Mouse (Mus musculus) forebrain, postnatal 0 days (tissue): ENCODE measurements around the gene Adgrf5. TPM values are rescaled to one million over a fixed set of nuclear protein-coding genes. Genes with fewer than 3 reads are reported as not detected.

Experiments used
- ATAC-seq: fragments of 200-750 bp; cut with Nextera tagmentation; 2 replicates; pipeline ENCODE4 v1.8.0; 2017; ENCODE audit warnings: mild to moderate bottlenecking, moderate library complexity
- DNase-seq: peaks from one replicate; pipeline ENCODE4 v3.0.0-alpha.2; 2015
- H3K27ac ChIP-seq: fragments of 300-500 bp; sonication (generic); 2 replicates; pipeline ENCODE4 v1.5.1; 2014; ENCODE audit warnings: low read depth, mild to moderate bottlenecking, antibody characterized with exemption, low read length, moderate library complexity, mixed read lengths
- H3K27me3 ChIP-seq: fragments of 300-500 bp; sonication (generic); 2 replicates; pipeline ENCODE4 v1.6.1; 2014; ENCODE audit warnings: mild to moderate bottlenecking, low read length, mixed read lengths; ENCODE audit not compliant: insufficient read depth
- H3K36me3 ChIP-seq: fragments of 300-500 bp; sonication (generic); 2 replicates; pipeline ENCODE4 v1.6.1; 2014; ENCODE audit warnings: mild to moderate bottlenecking, moderate library complexity; ENCODE audit not compliant: insufficient read depth
- H3K4me1 ChIP-seq: fragments of 300-500 bp; sonication (generic); 2 replicates; pipeline ENCODE4 v1.6.1; 2014; ENCODE audit warnings: antibody characterized with exemption; ENCODE audit not compliant: insufficient read depth
- H3K4me2 ChIP-seq: fragments of 300-500 bp; sonication (generic); 2 replicates; pipeline ENCODE4 v1.6.1; 2014; ENCODE audit warnings: low read depth, mild to moderate bottlenecking, moderate library complexity
- H3K4me3 ChIP-seq: fragments of 300-500 bp; sonication (generic); 2 replicates; pipeline ENCODE4 v1.5.1; 2014; ENCODE audit warnings: low read depth, low read length, mixed read lengths
- H3K9ac ChIP-seq: fragments of 300-500 bp; sonication (generic); 2 replicates; pipeline ENCODE4 v1.6.1; 2014; ENCODE audit warnings: mild to moderate bottlenecking
- H3K9me3 ChIP-seq: fragments of 300-500 bp; sonication (generic); 2 replicates; pipeline ENCODE4 v1.6.1; 2016; ENCODE audit warnings: low read length
- CTCF ChIP-seq: sonication (generic); IDR thresholded peaks from 2 replicates; pipeline ENCODE4 v1.5.1; 2016; ENCODE audit warnings: antibody characterized with exemption, control low read depth, low read depth
- WGBS: fragments of 180-500 bp; shearing (Covaris S2); extraction: QIAGEN DNeasy Blood & Tissue Kit; methylation state at CpG from one replicate; pipeline ENCODE4 v1.1.7; 2014; 5-methylcytosine and 5-hydroxymethylcytosine counted together
- polyA plus RNA-seq: library from polyadenylated mRNA; unstranded; fragments of >200 nt; fragmentation: Nextera tagmentation; extraction: Ambion mirVana; gene quantifications from 2 replicates; pipeline ENCODE4 v1.2.1, GENCODE M21; 2015
- total RNA-seq: library from RNA; depleted of rRNA; stranded (reverse); fragments of >200 nt; gene quantifications from 2 replicates; pipeline ENCODE4 v1.2.3, GENCODE M21; 2014

Gene Adgrf5
- total and polyA plus RNA-seq, 2 experiments from 2014 or later = 5.2 to 24.4 TPM

DNA sequence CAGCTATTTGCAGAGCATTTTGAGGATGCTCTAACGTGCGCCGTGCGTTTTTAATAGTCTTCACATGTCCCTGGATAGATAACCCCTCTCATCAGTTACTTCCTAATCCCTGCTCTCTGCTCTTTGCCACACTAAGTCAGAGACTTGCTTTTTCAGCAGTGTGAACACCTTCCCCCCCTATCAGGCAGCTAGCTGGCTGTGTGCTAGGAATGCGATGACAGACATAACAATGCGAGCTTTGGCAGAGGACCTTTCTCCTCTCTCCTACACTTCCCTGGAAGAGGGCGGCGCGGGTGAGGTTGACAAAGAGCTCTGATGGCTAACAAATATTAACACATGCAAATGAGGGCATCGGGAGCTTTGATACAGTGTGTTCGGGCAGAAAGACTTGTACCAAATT lies 2.1 kb downstream of the Adgrf5 start:
- H3K9ac ChIP-seq = no peak overlapping the region
- H3K4me1 ChIP-seq = no peaks in the 10 kb centered on the region
- no peak for TF ChIP-seq CTCF
- H3K27ac ChIP-seq = no peak overlapping the region
- H3K36me3 ChIP-seq = no peaks in the 10 kb centered on the region
- WGBS = 45% methylated on average over 11 of the region's 11 CpGs
- H3K4me2 ChIP-seq = no peak overlapping the region
- H3K27me3 ChIP-seq = no peaks in the 10 kb centered on the region
- H3K9me3 ChIP-seq = no peaks in the 10 kb centered on the region
- no peak for DNase-seq
- no peak overlapping the region for H3K4me3 ChIP-seq
- ATAC-seq = no peak

DNA sequence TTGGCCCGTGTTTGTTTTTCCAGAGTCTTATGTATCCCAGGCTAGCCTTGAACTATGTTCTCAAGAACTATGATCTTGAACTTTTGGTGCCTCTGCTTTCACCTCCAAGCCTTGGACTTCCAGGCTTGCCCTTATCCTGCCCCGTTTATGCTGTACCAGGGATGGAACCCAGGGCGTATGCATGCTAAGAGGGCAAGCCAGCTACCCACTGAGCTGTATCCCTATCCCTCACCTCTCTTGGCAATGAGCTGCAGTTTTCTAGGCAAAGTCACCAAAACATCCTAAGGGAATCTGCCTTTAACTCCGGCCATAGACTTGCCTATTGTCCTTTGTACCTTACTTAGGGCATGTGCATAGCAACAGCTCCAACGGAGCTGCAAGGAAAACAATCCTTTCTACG lies 2.6 kb downstream of the Adgrf5 start:
- WGBS = 62% methylated on average over 6 of the region's 6 CpGs

DNA sequence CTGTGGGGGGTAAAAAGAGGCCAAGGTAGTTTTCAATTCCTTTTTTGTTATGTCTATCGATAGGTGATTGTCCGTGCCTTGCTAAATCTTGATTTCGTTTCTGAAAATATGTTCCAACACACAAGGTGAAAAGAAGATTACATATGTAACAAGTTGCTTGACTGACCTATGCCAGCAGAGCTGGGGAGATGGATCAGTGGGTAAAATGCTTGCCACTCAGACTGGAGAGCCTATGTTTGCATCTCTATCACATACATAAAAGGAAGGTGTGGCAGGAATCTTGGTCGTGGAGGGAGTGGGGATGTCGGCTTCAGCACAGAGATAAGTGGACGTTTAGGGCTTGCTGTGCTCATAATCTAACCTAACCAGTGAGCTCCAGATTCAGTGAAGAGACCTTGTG lies 3.7 kb downstream of the Adgrf5 start:
- Histone ChIP-seq H3K27ac (no peak overlapping the region), H3K9ac (no peak overlapping the region), H3K27me3 (no peaks in the 10 kb centered on the region), H3K4me1 (no peaks in the 10 kb centered on the region), H3K36me3 (no peaks in the 10 kb centered on the region), H3K4me3 (no peak overlapping the region), H3K4me2 (no peak overlapping the region), H3K9me3 (no peaks in the 10 kb centered on the region)
- DNase-seq (no peak), ATAC-seq (no peak)
- no peak for TF ChIP-seq CTCF
- 69% methylated on average over 6 of the region's 6 CpGs for WGBS

More for the DNA sequence above, 2.6 kb downstream of the Adgrf5 start:
- no peak for TF ChIP-seq CTCF
- H3K4me1 ChIP-seq = no peaks in the 10 kb centered on the region
- DNase-seq (no peak), ATAC-seq (no peak)
- H3K9ac ChIP-seq = no peak overlapping the region
- H3K27me3 ChIP-seq = no peaks in the 10 kb centered on the region
- no peak overlapping the region for H3K4me3 ChIP-seq
- no peak overlapping the region for H3K4me2 ChIP-seq
- H3K36me3 ChIP-seq = no peaks in the 10 kb centered on the region
- H3K27ac ChIP-seq = no peak overlapping the region
- H3K9me3 ChIP-seq = no peaks in the 10 kb centered on the region

DNA sequence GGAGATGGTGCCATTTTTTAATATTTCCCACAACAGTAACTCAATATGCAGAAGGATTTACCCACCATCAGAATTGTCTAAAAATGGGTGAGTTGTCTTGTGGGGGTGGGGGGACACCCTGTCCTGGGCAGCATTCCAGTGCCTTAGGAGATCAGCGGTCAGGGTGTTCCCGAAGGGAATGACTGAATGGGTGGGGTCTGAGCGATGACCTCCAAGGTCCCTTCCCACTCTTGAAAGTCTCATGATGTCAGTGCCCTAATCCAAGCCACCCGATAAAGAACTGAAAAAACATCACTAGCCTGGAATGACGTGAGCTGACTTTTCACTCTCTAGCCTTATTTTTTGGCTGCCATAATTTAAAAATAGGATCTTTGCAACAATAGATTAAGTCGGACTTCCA lies 5.0 kb downstream of the Adgrf5 start:
- TF ChIP-seq CTCF = no peak
- no peaks in the 10 kb centered on the region for H3K4me1 ChIP-seq
- no peaks in the 10 kb centered on the region for H3K9me3 ChIP-seq
- 87% methylated on average over 6 of the region's 6 CpGs for WGBS
- H3K27me3 ChIP-seq = no peaks in the 10 kb centered on the region
- H3K9ac ChIP-seq = no peak overlapping the region
- DNase-seq (no peak), ATAC-seq (no peak)
- H3K27ac ChIP-seq = no peak overlapping the region
- H3K36me3 ChIP-seq = no peaks in the 10 kb centered on the region
- no peak overlapping the region for H3K4me2 ChIP-seq
- H3K4me3 ChIP-seq = no peak overlapping the region

DNA sequence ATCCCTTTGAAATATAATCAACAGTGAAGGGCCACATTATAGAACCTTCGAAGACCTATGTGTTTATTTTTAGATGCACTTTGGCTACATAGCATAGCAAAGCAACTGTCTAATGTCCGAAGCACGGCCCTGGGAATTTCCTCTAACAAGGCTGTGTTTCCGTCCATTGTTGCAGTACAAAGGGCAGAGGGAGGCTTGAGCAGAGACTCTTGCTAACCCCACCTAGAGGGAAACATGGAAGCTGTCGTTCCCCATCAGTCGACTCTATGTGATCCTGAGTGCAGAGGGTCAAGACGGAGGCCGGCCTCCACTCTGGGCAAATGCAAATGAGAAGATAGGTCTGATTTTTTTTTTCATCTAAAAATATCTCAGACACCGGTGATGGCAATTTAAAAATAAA lies 6.2 kb downstream of the Adgrf5 start:
- no peaks in the 10 kb centered on the region for H3K4me1 ChIP-seq
- H3K4me3 ChIP-seq = no peak overlapping the region
- no peak overlapping the region for H3K9ac ChIP-seq
- H3K27me3 ChIP-seq = no peaks in the 10 kb centered on the region
- no peak for ATAC-seq
- H3K27ac ChIP-seq = no peak overlapping the region
- H3K9me3 ChIP-seq = no peaks in the 10 kb centered on the region
- WGBS = 62% methylated on average over 9 of the region's 9 CpGs
- no peak for TF ChIP-seq CTCF
- no peaks in the 10 kb centered on the region for H3K36me3 ChIP-seq
- H3K4me2 ChIP-seq = no peak overlapping the region
- no peak for DNase-seq

GRCm38 (mm10) chr17:43368171-43368576 lies 7.9 kb downstream of the Adgrf5 start:
- ATAC-seq (no peak), DNase-seq (no peak)
- TF ChIP-seq CTCF = no peak
- Histone ChIP-seq H3K27me3 (no peaks in the 10 kb centered on the region), H3K4me2 (no peak overlapping the region), H3K9me3 (no peaks in the 10 kb centered on the region), H3K4me3 (no peak overlapping the region), H3K36me3 (no peaks in the 10 kb centered on the region), H3K9ac (no peak overlapping the region), H3K27ac (no peak overlapping the region), H3K4me1 (no peaks in the 10 kb centered on the region)
- 78% methylated on average over 5 of the region's 5 CpGs for WGBS

GRCm38 (mm10) chr17:43372604-43373003 lies 12.4 kb downstream of the Adgrf5 start:
- no peaks in the 10 kb centered on the region for H3K4me1 ChIP-seq
- TF ChIP-seq CTCF = no peak
- H3K9me3 ChIP-seq = no peaks in the 10 kb centered on the region
- no peak overlapping the region for H3K9ac ChIP-seq
- WGBS = 57% methylated on average over 4 of the region's 4 CpGs
- no peak overlapping the region for H3K27ac ChIP-seq
- DNase-seq (no peak), ATAC-seq (no peak)
- no peak overlapping the region for H3K4me3 ChIP-seq
- H3K4me2 ChIP-seq = no peak overlapping the region
- no peaks in the 10 kb centered on the region for H3K27me3 ChIP-seq
- no peaks in the 10 kb centered on the region for H3K36me3 ChIP-seq

DNA sequence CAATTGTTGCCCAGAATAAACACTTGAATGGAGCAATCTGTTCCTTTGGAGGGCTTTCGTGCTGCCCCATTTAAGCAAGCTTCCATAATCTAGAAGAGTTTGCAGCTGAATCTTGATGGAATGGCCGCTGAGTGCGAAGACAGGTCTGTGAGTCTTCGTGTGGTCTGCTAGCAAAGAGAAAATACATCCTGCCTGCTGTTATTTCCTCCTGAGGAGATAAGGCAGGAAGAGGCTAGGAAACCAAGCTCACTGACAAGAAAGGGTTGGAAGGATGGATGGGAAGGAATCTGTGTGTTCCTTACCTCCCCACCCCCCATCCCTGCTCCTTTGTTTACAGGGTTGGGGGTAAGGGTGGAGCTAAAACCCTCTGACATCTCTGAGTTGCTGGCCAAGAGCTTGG lies 13.8 kb downstream of the Adgrf5 start:
- WGBS = 60% methylated on average over 4 of the region's 4 CpGs
- no peaks in the 10 kb centered on the region for H3K9me3 ChIP-seq
- DNase-seq (no peak), ATAC-seq (no peak)
- H3K4me3 ChIP-seq = no peak overlapping the region
- no peak overlapping the region for H3K27ac ChIP-seq
- H3K4me1 ChIP-seq = no peaks in the 10 kb centered on the region
- TF ChIP-seq CTCF = no peak
- H3K27me3 ChIP-seq = no peaks in the 10 kb centered on the region
- H3K9ac ChIP-seq = no peak overlapping the region
- no peak overlapping the region for H3K4me2 ChIP-seq
- no peaks in the 10 kb centered on the region for H3K36me3 ChIP-seq
